Mouse (Mus musculus) liver, adult 2 months (tissue): ENCODE measurements around the gene Kcnq2. TPM values are rescaled to one million over a fixed set of nuclear protein-coding genes. Genes with fewer than 3 reads are reported as not detected.

Experiments
- DNase-seq: peaks from one replicate; pipeline ENCODE4 v3.0.0-alpha.2; 2011; ENCODE audit warnings: low read depth, low spot score; ENCODE audit errors: extremely low read depth
- H3K27ac ChIP-seq: fragments of 200-500 bp; replicated peaks from 2 replicates; pipeline ENCODE4 v1.5.1; 2012; ENCODE audit warnings: low read depth, mild to moderate bottlenecking, control low read depth, inconsistent platforms, low read length; ENCODE audit not compliant: insufficient read depth
- H3K27me3 ChIP-seq: fragments of 200-500 bp; 2 replicates; pipeline ENCODE4 v1.6.1; 2012; ENCODE audit warnings: mild to moderate bottlenecking, moderate library complexity, low read length, inconsistent platforms; ENCODE audit not compliant: control insufficient read depth, insufficient read depth
- H3K36me3 ChIP-seq: fragments of 200-500 bp; 2 replicates; pipeline ENCODE4 v1.6.1; 2012; ENCODE audit warnings: low read length, inconsistent platforms; ENCODE audit not compliant: control insufficient read depth, insufficient read depth
- H3K4me1 ChIP-seq: fragments of 200-500 bp; 2 replicates; pipeline ENCODE4 v1.6.1; 2011; ENCODE audit warnings: low read length; ENCODE audit not compliant: control insufficient read depth, insufficient read depth
- H3K4me3 ChIP-seq: fragments of 200-500 bp; 2 replicates; pipeline ENCODE4 v1.5.1; 2011; ENCODE audit warnings: low read depth, mild to moderate bottlenecking, control low read depth, low read length, moderate library complexity; ENCODE audit not compliant: insufficient read depth
- H3K79me2 ChIP-seq: fragments of 200-500 bp; 2 replicates; pipeline ENCODE4 v1.6.1; 2012; ENCODE audit warnings: inconsistent platforms, mild to moderate bottlenecking, low read length, moderate library complexity; ENCODE audit not compliant: control insufficient read depth, insufficient read depth
- H3K9ac ChIP-seq: fragments of 200-500 bp; 2 replicates; pipeline ENCODE4 v1.6.1; 2012; ENCODE audit warnings: low read depth, mild to moderate bottlenecking, control low read depth, inconsistent platforms, low read length
- CTCF ChIP-seq: fragments of 200-500 bp; IDR thresholded peaks from 2 replicates; pipeline ENCODE4 v1.5.1; 2011; ENCODE audit warnings: low read depth, low read length, control low read depth
- POLR2A ChIP-seq: fragments of 200-500 bp; IDR thresholded peaks from 2 replicates; pipeline ENCODE4 v1.6.1; 2011; ENCODE audit warnings: low read length, control low read depth; ENCODE audit not compliant: insufficient read depth; ENCODE audit errors: extremely low read depth
- WGBS: fragments of 180-500 bp; shearing (Covaris S2); methylation state at CpG from one replicate; pipeline ENCODE4 v1.1.7; 2018; 5-methylcytosine and 5-hydroxymethylcytosine counted together
- polyA plus RNA-seq: library from polyadenylated mRNA; depleted of rRNA; stranded (reverse); fragments of >200 nt; gene quantifications from 2 replicates; pipeline ENCODE4 v1.2.3, GENCODE M21; 2012; rRNA removed
- total RNA-seq: library from RNA; depleted of rRNA; stranded (reverse); fragments of >200 nt; gene quantifications from 2 replicates; pipeline ENCODE4 v1.2.3, GENCODE M21; 2014; rRNA removed

Gene Kcnq2
- 0.07 TPM in 1 of 2 replicates, not detected in the other for total RNA-seq
- not detected in 2 replicates for polyA plus RNA-seq

GRCm38 (mm10) chr2:181134591-181135445 is at the start of gene Kcnq2:
Kcnq2 (minus strand) TSS chr2:181135300.
- no peak for TF ChIP-seq CTCF
- TF ChIP-seq POLR2A, result no peak
- Histone ChIP-seq H3K4me1 (no peaks in the 10 kb centered on the region), H3K27ac (no peak within 1 kb of the TSS), H3K9ac (no peak within 1 kb of the TSS), H3K79me2 (no peaks in the 10 kb centered on the region), H3K4me3 (no peak within 1 kb of the TSS), H3K27me3 (peaks cover 7% of the 10 kb centered on the region), H3K36me3 (no peaks in the 10 kb centered on the region)
- 1% methylated on average over 104 of the region's 104 CpGs for WGBS
- no peak for DNase-seq

GRCm38 (mm10) chr2:181180898-181181297 is 45.8 kb upstream of the Kcnq2 start:
- Histone ChIP-seq H3K4me3 (no peak overlapping the region), H3K27me3 (no peaks in the 10 kb centered on the region), H3K4me1 (no peaks in the 10 kb centered on the region), H3K36me3 (no peaks in the 10 kb centered on the region), H3K79me2 (no peaks in the 10 kb centered on the region), H3K27ac (no peak overlapping the region), H3K9ac (no peak overlapping the region)
- DNase-seq, result no peak
- TF ChIP-seq CTCF, result no peak
- no peak for TF ChIP-seq POLR2A
- 54% methylated on average over 6 of the region's 6 CpGs for WGBS

- Histone ChIP-seq H3K4me1 (no peaks in the 10 kb centered on the region), H3K27ac (no peak overlapping the region), H3K27me3 (no peaks in the 10 kb centered on the region), H3K9ac (no peak overlapping the region), H3K36me3 (no peaks in the 10 kb centered on the region), H3K4me3 (no peak overlapping the region), H3K79me2 (no peaks in the 10 kb centered on the region)
- DNase-seq, result no peak
- 84% methylated on average over 5 of the region's 5 CpGs for WGBS
- TF ChIP-seq CTCF, result no peak
- TF ChIP-seq POLR2A, result no peak
Measured at GRCm38 (mm10) chr2:181178471-181178870, 43.4 kb upstream of the Kcnq2 start.

- 70% methylated on average over 3 of the region's 3 CpGs for WGBS
- no peak overlapping the region for H3K4me3 ChIP-seq
- H3K9ac ChIP-seq, result no peak overlapping the region
- H3K27ac ChIP-seq, result no peak overlapping the region
- no peaks in the 10 kb centered on the region for H3K79me2 ChIP-seq
- TF ChIP-seq CTCF, result no peak
- TF ChIP-seq POLR2A, result no peak
- no peaks in the 10 kb centered on the region for H3K36me3 ChIP-seq
- no peaks in the 10 kb centered on the region for H3K27me3 ChIP-seq
- no peaks in the 10 kb centered on the region for H3K4me1 ChIP-seq
- DNase-seq, result no peak
Measured at GRCm38 (mm10) chr2:181178015-181178414, 42.9 kb upstream of the Kcnq2 start.

- 89% methylated on average over 3 of the region's 3 CpGs for WGBS
- no peak overlapping the region for H3K9ac ChIP-seq
- H3K4me1 ChIP-seq, result no peaks in the 10 kb centered on the region
- no peak for DNase-seq
- H3K27me3 ChIP-seq, result no peaks in the 10 kb centered on the region
- no peak overlapping the region for H3K4me3 ChIP-seq
- no peaks in the 10 kb centered on the region for H3K36me3 ChIP-seq
- no peak overlapping the region for H3K27ac ChIP-seq
- TF ChIP-seq CTCF (no peak), POLR2A (no peak)
- no peaks in the 10 kb centered on the region for H3K79me2 ChIP-seq
Measured at GRCm38 (mm10) chr2:181174646-181175045, 39.5 kb upstream of the Kcnq2 start.

GRCm38 (mm10) chr2:181166469-181166868 is 31.4 kb upstream of the Kcnq2 start:
- no peaks in the 10 kb centered on the region for H3K4me1 ChIP-seq
- no peaks in the 10 kb centered on the region; the same call in 1 of the 2 replicates for H3K27me3 ChIP-seq
- WGBS, result 64% methylated on average over 5 of the region's 5 CpGs
- no peak for TF ChIP-seq CTCF
- TF ChIP-seq POLR2A, result no peak
- no peak for DNase-seq
- no peak overlapping the region for H3K27ac ChIP-seq
- no peak overlapping the region for H3K9ac ChIP-seq
- H3K4me3 ChIP-seq, result no peak overlapping the region
- no peaks in the 10 kb centered on the region for H3K36me3 ChIP-seq
- no peaks in the 10 kb centered on the region for H3K79me2 ChIP-seq
